22 mouse cellular contexts compared by ENCODE assay signal in the genomic region with DNA sequence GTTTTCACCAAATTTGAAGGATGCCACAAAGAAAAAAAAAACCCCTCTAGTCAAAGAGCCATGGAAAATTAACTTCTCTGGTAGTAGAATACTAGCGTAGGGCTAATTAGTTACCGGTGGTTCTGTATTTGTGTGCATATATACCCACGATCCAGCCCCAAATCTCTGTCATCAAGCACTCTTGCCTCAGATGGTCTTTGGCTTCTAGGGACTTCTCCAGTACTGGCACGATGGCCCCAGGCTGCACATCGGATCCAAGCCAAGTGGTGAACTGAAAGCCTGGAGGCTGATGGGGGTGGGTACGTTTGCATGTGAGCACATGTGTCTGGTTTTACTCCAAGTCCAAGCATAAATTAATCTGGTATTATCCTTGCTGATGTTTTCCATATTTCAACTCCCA.
DNase-seq lines count a peak whose midpoint lies in the region; ATAC-seq lines count a peak whose summit lies in the region.
"Had no signal": no experiment of that assay in that cellular context is flagged by ENCODE, and none has a peak within 500 bp of the region (broad histone marks: within the 10 kb centered on the region; RNA-seq: fewer than 3 reads in every experiment).

No protein-coding gene starts in this region.

- WGBS in heart, embryonic 12.5 days, result 83% methylated on average over 6 of the region's 6 CpGs
- 33% methylated on average over 6 of the region's 6 CpGs for WGBS in embryonic facial prominence, embryonic 13.5 days

- H3K4me2 ChIP-seq in heart, embryonic 12.5 days, result no peak overlapping the region
- no peak overlapping the region for H3K4me2 ChIP-seq in embryonic facial prominence, embryonic 13.5 days
- H3K4me2 ChIP-seq: forebrain, embryonic 13.5 days; heart, embryonic 13.5 days; hindbrain, embryonic 12.5 days; hindbrain, embryonic 15.5 days had no signal

- peak; percentile 60 for DNase-seq in heart, adult 11 months
- peak; percentile 1 for DNase-seq in testis, postnatal 14 days (ENCODE audit: low spot score)
- no peak for DNase-seq in testis, postnatal 10 days (ENCODE audit: low spot score)
- DNase-seq in urinary bladder, adult 18-20 months (ENCODE audit: low spot score in 2 of 2), result no peak
- no peak for DNase-seq in kidney, postnatal 25 days
- DNase-seq: adrenal gland, adult 2 months; adrenal gland, postnatal 14 days; cerebellum, adult 11-12 months; cerebellum, adult 8-10 months; cerebellum, postnatal 14 days; gastrocnemius, postnatal 10 days; gastrocnemius, postnatal 36 days had no signal

- no peaks in the 10 kb centered on the region for H3K4me1 ChIP-seq in heart, embryonic 12.5 days (replicated peaks)
- peaks cover 28% of the 10 kb centered on the region for H3K4me1 ChIP-seq in embryonic facial prominence, embryonic 13.5 days
- H3K4me1 ChIP-seq: heart, embryonic 13.5 days had no signal

- H3K27ac ChIP-seq in heart, embryonic 12.5 days (ENCODE audit: poor library complexity, severe bottlenecking), result no peak overlapping the region
- H3K27ac ChIP-seq in embryonic facial prominence, embryonic 13.5 days, result peak overlapping the region; percentile 35; the same call in 1 of the 2 replicates
- H3K27ac ChIP-seq: forebrain, embryonic 10.5 days; forebrain, embryonic 13.5 days; heart, embryonic 13.5 days; hindbrain, embryonic 12.5 days; hindbrain, embryonic 15.5 days had no signal

- no peak overlapping the region for H3K9ac ChIP-seq in heart, embryonic 12.5 days
- H3K9ac ChIP-seq in embryonic facial prominence, embryonic 13.5 days, result no peak overlapping the region
- H3K9ac ChIP-seq: forebrain, embryonic 13.5 days; heart, embryonic 13.5 days; hindbrain, embryonic 12.5 days; hindbrain, embryonic 15.5 days had no signal

- no peak overlapping the region for H3K4me3 ChIP-seq in heart, embryonic 12.5 days
- H3K4me3 ChIP-seq in embryonic facial prominence, embryonic 13.5 days, result no peak overlapping the region
- H3K4me3 ChIP-seq: forebrain, embryonic 10.5 days; forebrain, embryonic 13.5 days; heart, embryonic 13.5 days; hindbrain, embryonic 12.5 days; hindbrain, embryonic 15.5 days had no signal

- ATAC-seq in heart, embryonic 12.5 days (ENCODE audit: insufficient number of reproducible peaks, low FRiP score), result no peak
- peak; percentile 59; the same call in 1 of the 2 replicates for ATAC-seq in embryonic facial prominence, embryonic 13.5 days (ENCODE audit: insufficient number of reproducible peaks, insufficient read depth, low FRiP score, low TSS enrichment, low read depth)
- ATAC-seq: CD4-positive, CD25-positive, alpha-beta regulatory T cell, adult 4 months; forebrain, embryonic 13.5 days; forebrain, embryonic 16.5 days; intestine, postnatal 0 days had no signal

- H3K9me3 ChIP-seq in heart, embryonic 12.5 days (replicated peaks), result no peaks in the 10 kb centered on the region
- H3K9me3 ChIP-seq in embryonic facial prominence, embryonic 13.5 days, result no peaks in the 10 kb centered on the region
- H3K9me3 ChIP-seq: heart, embryonic 13.5 days; hindbrain, embryonic 12.5 days; hindbrain, embryonic 15.5 days had no signal

- H3K27me3 ChIP-seq in heart, embryonic 12.5 days (replicated peaks), result no peaks in the 10 kb centered on the region
- no peaks in the 10 kb centered on the region for H3K27me3 ChIP-seq in embryonic facial prominence, embryonic 13.5 days
- H3K27me3 ChIP-seq: forebrain, embryonic 13.5 days; heart, embryonic 13.5 days; hindbrain, embryonic 12.5 days; hindbrain, embryonic 15.5 days had no signal

- no peaks in the 10 kb centered on the region for H3K36me3 ChIP-seq in heart, embryonic 12.5 days
- H3K36me3 ChIP-seq in embryonic facial prominence, embryonic 13.5 days, result no peaks in the 10 kb centered on the region
- H3K36me3 ChIP-seq: forebrain, embryonic 10.5 days; heart, embryonic 13.5 days; hindbrain, embryonic 12.5 days; hindbrain, embryonic 15.5 days had no signal

Comparison
In these comparisons a context has a peak if more than half of its experiments do, and no peak if none do; other contexts are left out.
1. DNase-seq: peak in heart, adult 11 months (single experiment) and testis, postnatal 14 days (single experiment); none in testis, postnatal 10 days (single experiment), urinary bladder, adult 18-20 months (0 of 2) and kidney, postnatal 25 days (0 of 2).